Mouse (Mus musculus): ENCODE measurements at regions not wholly inside any gene's neighbourhood (a gene's known extent, or its start where the extent isn't known, plus 50 kb on each side); places are given as distances from the start of the nearest gene placed in this dataset.

- TF ChIP-seq CTCF (IDR thresholded peaks at IDR 0.05; ENCODE audit: extremely low read depth, insufficient read depth, insufficient read length, insufficient replicate concordance) (no peak), POLR2A (IDR thresholded peaks at IDR 0.05; ENCODE audit: low read depth, low read length) (no peak)
These were observed 139.0 kb downstream of the 1500009L16Rik start for GRCm38 (mm10) chr10:83861574-83862190.

Data from spleen, adult 2 months (tissue).